Mouse (Mus musculus) thymus, adult 2 months (tissue): ENCODE data around the gene Coq5.

ENCODE experiments used
- CTCF ChIP-seq: fragments of 200-500 bp; IDR thresholded peaks from 2 replicates; pipeline ENCODE4 v1.5.1; 2012; ENCODE audit warnings: mild to moderate bottlenecking, control low read depth, low read length, moderate library complexity, borderline replicate concordance; ENCODE audit not compliant: control insufficient read depth, poor library complexity, insufficient read depth; ENCODE audit errors: extremely low read depth
- POLR2A ChIP-seq: fragments of 200-500 bp; IDR thresholded peaks from 2 replicates; pipeline ENCODE4 v1.6.1; 2012; ENCODE audit warnings: mild to moderate bottlenecking, low read length, control low read depth, moderate library complexity; ENCODE audit not compliant: control insufficient read depth, poor library complexity, insufficient read depth; ENCODE audit errors: extremely low read depth

DNA sequence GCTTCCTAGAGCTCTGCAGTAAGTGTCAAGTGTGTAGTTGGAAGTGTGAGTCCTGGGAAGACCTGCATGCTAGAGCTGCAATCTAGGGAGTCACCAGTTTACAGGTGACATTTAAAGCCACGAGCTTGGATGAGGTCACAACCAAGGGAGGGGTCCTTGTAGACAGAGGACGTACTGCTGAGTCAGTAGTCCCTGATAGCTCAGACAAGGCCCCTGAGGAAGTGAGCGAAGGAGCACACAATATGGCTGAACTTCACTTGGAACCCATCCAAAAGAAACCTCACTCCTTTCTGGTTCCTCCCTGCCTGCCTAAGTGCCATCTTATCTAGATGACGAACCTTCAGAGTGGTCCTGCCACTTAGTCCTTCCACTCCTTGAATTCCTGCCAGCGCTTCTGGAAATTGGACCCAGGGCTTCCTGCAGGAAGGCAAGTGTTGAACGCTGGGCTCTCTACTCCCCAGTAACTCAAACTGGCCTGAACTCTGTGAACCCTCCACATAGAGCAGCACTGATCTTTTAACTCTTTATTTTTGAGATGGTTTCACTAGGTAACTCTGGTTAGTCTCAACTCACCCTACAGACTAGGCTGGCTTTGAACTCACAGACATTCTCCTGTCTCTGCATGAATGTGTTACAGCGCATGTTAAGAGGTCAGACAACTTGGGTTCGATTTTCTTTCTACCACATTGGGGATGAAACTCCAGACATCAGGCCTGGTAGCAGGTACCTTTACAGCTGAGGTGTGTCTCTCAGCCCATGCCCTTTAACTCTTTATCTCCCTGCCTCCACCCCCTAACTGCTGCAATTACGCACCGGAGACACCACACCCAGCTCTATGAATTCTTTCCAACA is 33.6 kb downstream of the Coq5 start:
- no peak for TF ChIP-seq CTCF
- no peak for TF ChIP-seq POLR2A
